Mouse (Mus musculus) spleen, adult 2 months (tissue): Measurements from ENCODE around the gene Usp36.

Experiments
- CTCF ChIP-seq: fragments of 200-500 bp; IDR thresholded peaks from 2 replicates; pipeline ENCODE4 v1.5.1; 2011; ENCODE audit warnings: mild to moderate bottlenecking, inconsistent platforms; ENCODE audit not compliant: insufficient read depth, insufficient read length, insufficient replicate concordance; ENCODE audit errors: extremely low read depth
- POLR2A ChIP-seq: fragments of 200-500 bp; IDR thresholded peaks from 2 replicates; pipeline ENCODE4 v1.6.1; 2011; ENCODE audit warnings: low read depth, low read length, inconsistent platforms

DNA sequence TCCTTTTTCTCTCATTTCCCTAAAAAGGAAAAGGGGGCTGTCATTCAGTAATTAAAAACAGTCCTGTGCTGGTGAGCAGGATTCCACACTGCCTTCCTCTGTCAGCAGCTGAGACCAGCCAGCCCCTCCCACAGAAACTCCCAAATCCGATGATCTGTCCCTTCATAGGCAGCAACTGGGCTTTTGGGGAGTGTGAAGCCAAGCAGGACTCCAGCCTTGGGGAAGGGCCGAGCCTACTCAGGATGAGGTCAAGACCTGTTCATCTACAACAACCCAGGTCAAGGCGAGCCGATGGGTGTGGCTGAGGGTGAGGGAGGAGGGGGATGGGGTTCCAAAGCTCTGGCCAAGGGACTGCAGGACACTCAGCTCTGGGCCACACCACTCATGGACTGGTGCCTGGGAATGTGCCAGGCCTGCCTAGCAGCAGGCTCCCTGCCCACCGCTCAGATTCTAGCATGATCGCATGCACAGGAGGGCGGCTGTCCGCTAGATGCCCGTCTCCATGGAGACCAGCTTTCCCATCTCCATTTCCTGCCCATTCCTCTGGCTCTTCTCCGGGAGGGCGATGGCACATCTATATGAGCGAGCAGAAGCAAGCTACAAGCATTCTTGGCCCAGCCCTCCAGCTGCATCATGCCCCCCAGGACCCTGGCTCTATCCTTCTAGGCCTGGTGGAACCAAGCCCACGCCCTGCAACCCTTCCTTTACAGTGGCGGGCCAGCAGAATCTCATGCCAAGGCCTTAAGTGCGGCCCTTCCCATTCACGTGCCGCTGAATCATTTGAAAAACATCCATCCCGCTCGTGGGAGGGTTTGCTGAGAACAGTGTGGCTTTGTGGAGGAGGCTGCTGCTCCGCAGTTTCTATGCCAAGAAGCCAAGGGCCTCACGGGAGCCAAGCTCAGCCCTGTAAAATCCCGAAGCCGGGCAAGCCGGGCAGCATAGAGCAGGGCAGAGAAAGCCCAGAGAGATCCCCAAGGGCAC, 37.2 kb upstream of the Usp36 start:
- no peak for TF ChIP-seq CTCF
- no peak for TF ChIP-seq POLR2A
